Mouse (Mus musculus) bone marrow macrophage, adult 2 months (primary cell): Measurements from ENCODE around the gene Sycn.

Experiments
- CTCF ChIP-seq: IDR thresholded peaks from 2 replicates; pipeline ENCODE4 v1.5.1; 2012; ENCODE audit warnings: low read depth, mild to moderate bottlenecking, low read length, moderate library complexity
- POLR2A ChIP-seq: IDR thresholded peaks from 2 replicates; pipeline ENCODE4 v1.6.1; 2012; ENCODE audit warnings: mild to moderate bottlenecking, low read depth, low read length, borderline replicate concordance

GRCm38 (mm10) chr7:28558486-28558885 lies 17.8 kb downstream of the Sycn start:
- no peak for TF ChIP-seq CTCF
- no peak for TF ChIP-seq POLR2A
